Mouse (Mus musculus): ENCODE measurements at regions not wholly inside any gene's neighbourhood (a gene's known extent, or its start where the extent isn't known, plus 50 kb on each side); places are given as distances from the start of the nearest gene placed in this dataset.

- Histone ChIP-seq H3K36me3 (no peaks in the 10 kb centered on the region), H3K27ac (no peak overlapping the region), H3K4me1 (no peaks in the 10 kb centered on the region), H3K27me3 (ENCODE audit: insufficient read depth, poor library complexity, severe bottlenecking) (peaks cover 7% of the 10 kb centered on the region; the same call in 1 of the 2 replicates), H3K4me3 (no peak overlapping the region), H3K9me3 (no peaks in the 10 kb centered on the region)
- 31% methylated on average over 10 of the region's 10 CpGs for WGBS
- no peak for DNase-seq (ENCODE audit: low spot score)
Measured at GRCm38 (mm10) chr6:101092179-101092578, 258.8 kb downstream of the Ppp4r2 start.
